Mouse (Mus musculus) fat pad, adult 2 months (tissue): ENCODE measurements around the gene Cib4.

ENCODE experiments used
- DNase-seq: peaks from one replicate; pipeline ENCODE4 v3.0.0-alpha.2; 2011; ENCODE audit warnings: low read depth, low spot score; ENCODE audit errors: extremely low read depth

Gene Cib4

GRCm38 (mm10) chr5:30574367-30574766 is 28.7 kb upstream of the Cib4 start:
- DNase-seq = no peak

- DNase-seq = no peak
Measured at GRCm38 (mm10) chr5:30571820-30572219, 26.2 kb upstream of the Cib4 start.

GRCm38 (mm10) chr5:30568479-30568878 is 22.8 kb upstream of the Cib4 start:
- DNase-seq = no peak

- DNase-seq = no peak
Measured at GRCm38 (mm10) chr5:30559986-30560493, 14.4 kb upstream of the Cib4 start.

- DNase-seq = no peak
Measured at GRCm38 (mm10) chr5:30559421-30559820, 13.8 kb upstream of the Cib4 start.

- DNase-seq = no peak
Measured at GRCm38 (mm10) chr5:30556284-30556683, 10.6 kb upstream of the Cib4 start.

GRCm38 (mm10) chr5:30554981-30555380 is 9.3 kb upstream of the Cib4 start:
- no peak for DNase-seq

GRCm38 (mm10) chr5:30553936-30554335 is 8.3 kb upstream of the Cib4 start:
- no peak for DNase-seq

- no peak for DNase-seq
Measured at GRCm38 (mm10) chr5:30552006-30552405, 6.4 kb upstream of the Cib4 start.

- no peak for DNase-seq
Measured at GRCm38 (mm10) chr5:30551022-30551638, 5.5 kb upstream of the Cib4 start.

- no peak for DNase-seq
Measured at GRCm38 (mm10) chr5:30550334-30551021, 4.8 kb upstream of the Cib4 start.

- no peak for DNase-seq
Measured at GRCm38 (mm10) chr5:30548681-30549080, 3.0 kb upstream of the Cib4 start.

GRCm38 (mm10) chr5:30536051-30536570 is 9.5 kb downstream of the Cib4 start:
- DNase-seq = no peak

GRCm38 (mm10) chr5:30534637-30535036 is 11.0 kb downstream of the Cib4 start:
- no peak for DNase-seq

- no peak for DNase-seq
Measured at GRCm38 (mm10) chr5:30528906-30529305, 16.7 kb downstream of the Cib4 start.

GRCm38 (mm10) chr5:30527129-30527528 is 18.5 kb downstream of the Cib4 start:
- DNase-seq = no peak

- DNase-seq = no peak
Measured at GRCm38 (mm10) chr5:30525920-30526836, 19.5 kb downstream of the Cib4 start.

- no peak for DNase-seq
Measured at GRCm38 (mm10) chr5:30524213-30524612, 21.4 kb downstream of the Cib4 start.

GRCm38 (mm10) chr5:30523131-30523530 is 22.5 kb downstream of the Cib4 start:
- DNase-seq = no peak

- no peak for DNase-seq
Measured at GRCm38 (mm10) chr5:30522406-30522805, 23.2 kb downstream of the Cib4 start.

GRCm38 (mm10) chr5:30520214-30520732 is 25.4 kb downstream of the Cib4 start:
- DNase-seq = no peak
